Mouse (Mus musculus) urinary bladder, postnatal 4 days (tissue): ENCODE data around the gene Zfp759.
"Not testable (repeated sequence)": the region's sequence is repeated elsewhere in the genome, so short reads cannot be mapped to it uniquely, and the experiment has no call there.

Experiments used
- DNase-seq, 2 experiments: peaks; one replicate each; pipeline ENCODE4 v3.0.0; 2021 to 2022; ENCODE audit warnings: low spot score in 2 of 2

Zfp759 gene

GRCm38 (mm10) chr13:67121360-67121759, at the start of gene Zfp759:
Gene Zfp759 (plus strand): TSS chr13:67121660.
- not testable (repeated sequence) for DNase-seq

GRCm38 (mm10) chr13:67072786-67073185, 48.7 kb upstream of the Zfp759 start:
- no peak for DNase-seq

- no peak for DNase-seq
These were observed 44.2 kb upstream of the Zfp759 start for GRCm38 (mm10) chr13:67077244-67077643.

- peak; percentile 64 to 66 for DNase-seq
These were observed 40.2 kb upstream of the Zfp759 start for GRCm38 (mm10) chr13:67081142-67081713.

- DNase-seq = no peak
These were observed 39.5 kb upstream of the Zfp759 start for GRCm38 (mm10) chr13:67081946-67082345.

- no peak for DNase-seq
These were observed 31.3 kb upstream of the Zfp759 start for GRCm38 (mm10) chr13:67090154-67090553.

GRCm38 (mm10) chr13:67097876-67098275, 23.6 kb upstream of the Zfp759 start, which contains the start of gene Zfp708:
Gene Zfp708 (minus strand): TSS chr13:67097976.
- no peak for DNase-seq

- no peak for DNase-seq
These were observed 13.8 kb upstream of the Zfp759 start for GRCm38 (mm10) chr13:67107681-67108080.

- DNase-seq = peak; percentile 78 to 86
These were observed 13.2 kb upstream of the Zfp759 start, which contains the start of gene Gm28557 for GRCm38 (mm10) chr13:67108194-67108820. Gene Gm28557 (minus strand): TSS chr13:67108604.

- no peak for DNase-seq
These were observed 12.6 kb upstream of the Zfp759 start for GRCm38 (mm10) chr13:67108821-67109206.

- no peak for DNase-seq
These were observed 9.4 kb upstream of the Zfp759 start for GRCm38 (mm10) chr13:67112096-67112495.

- no peak for DNase-seq
These were observed 8.2 kb upstream of the Zfp759 start for GRCm38 (mm10) chr13:67113287-67113686.

GRCm38 (mm10) chr13:67116163-67116562, 5.3 kb upstream of the Zfp759 start, which contains the start of gene Rslcan18:
Gene Rslcan18 (minus strand): TSS chr13:67116263.
- DNase-seq = not testable (repeated sequence)

GRCm38 (mm10) chr13:67124460-67124859, 3.0 kb downstream of the Zfp759 start:
- DNase-seq = no peak

GRCm38 (mm10) chr13:67127507-67127906, 6.0 kb downstream of the Zfp759 start:
- DNase-seq = not testable (repeated sequence)

GRCm38 (mm10) chr13:67128038-67128721, 6.7 kb downstream of the Zfp759 start:
- DNase-seq = peak; percentile 65 to 69

GRCm38 (mm10) chr13:67166122-67166521, 44.7 kb downstream of the Zfp759 start:
- not testable (repeated sequence) for DNase-seq

- peak in 1 of 2 experiments; percentile 54 for DNase-seq
These were observed 51.7 kb downstream of the Zfp759 start, which contains the start of gene Rsl1 for GRCm38 (mm10) chr13:67172991-67173722. Gene Rsl1 (plus strand): TSS chr13:67173182.

- no peak for DNase-seq
These were observed 52.2 kb downstream of the Zfp759 start for GRCm38 (mm10) chr13:67173723-67174055.
